Mouse (Mus musculus) A20 (cell line): ENCODE data around the gene Eaf2.

Source experiments
- DNase-seq: peaks from one replicate; pipeline ENCODE4 v3.0.0-alpha.2; 2011; ENCODE audit warnings: low read depth, low spot score

The Eaf2 gene

GRCm38 (mm10) chr16:36770830-36771229 is 104.0 kb downstream of the Eaf2 start:
- no peak for DNase-seq

- no peak for DNase-seq
Measured at GRCm38 (mm10) chr16:36770191-36770771, 104.5 kb downstream of the Eaf2 start.

- DNase-seq, result no peak
Measured at GRCm38 (mm10) chr16:36751979-36752378, 122.8 kb downstream of the Eaf2 start.

GRCm38 (mm10) chr16:36747767-36748166 is 127.0 kb downstream of the Eaf2 start:
- DNase-seq, result no peak

GRCm38 (mm10) chr16:36747068-36747467 is 127.7 kb downstream of the Eaf2 start:
- DNase-seq, result no peak

- DNase-seq, result no peak
Measured at GRCm38 (mm10) chr16:36743580-36743979, 131.2 kb downstream of the Eaf2 start.
